Mouse (Mus musculus) thymus, adult 2 months (tissue): ENCODE measurements at regions not wholly inside any gene's neighbourhood (a gene's known extent, or its start where the extent isn't known, plus 50 kb on each side); places are given as distances from the start of the nearest gene placed in this dataset.

Source experiments
- DNase-seq: peaks from one replicate; pipeline ENCODE4 v3.0.0; 2021
- H3K27ac ChIP-seq: fragments of 200-500 bp; 2 replicates; pipeline ENCODE4 v1.5.1; 2012; ENCODE audit warnings: low read length, control low read depth; ENCODE audit not compliant: control insufficient read depth, insufficient read depth
- H3K27me3 ChIP-seq: fragments of 200-500 bp; 2 replicates; pipeline ENCODE4 v1.6.1; 2012; ENCODE audit warnings: mild to moderate bottlenecking, low read length, moderate library complexity, mixed read lengths; ENCODE audit not compliant: control insufficient read depth, insufficient read depth
- H3K36me3 ChIP-seq: fragments of 200-500 bp; 2 replicates; pipeline ENCODE4 v1.6.1; 2012; ENCODE audit warnings: mild to moderate bottlenecking, low read length, moderate library complexity; ENCODE audit not compliant: control insufficient read depth, insufficient read depth
- H3K4me1 ChIP-seq: fragments of 200-500 bp; replicated peaks from 2 replicates; pipeline ENCODE4 v1.6.1; 2012; ENCODE audit warnings: low read length; ENCODE audit not compliant: control insufficient read depth, insufficient read depth
- H3K4me3 ChIP-seq: fragments of 200-500 bp; 2 replicates; pipeline ENCODE4 v1.5.1; 2012; ENCODE audit warnings: mild to moderate bottlenecking, low read length, control low read depth, moderate library complexity; ENCODE audit not compliant: control insufficient read depth, insufficient read depth
- CTCF ChIP-seq: fragments of 200-500 bp; IDR thresholded peaks from 2 replicates; pipeline ENCODE4 v1.5.1; 2012; ENCODE audit warnings: mild to moderate bottlenecking, control low read depth, low read length, moderate library complexity, borderline replicate concordance; ENCODE audit not compliant: control insufficient read depth, poor library complexity, insufficient read depth; ENCODE audit errors: extremely low read depth
- POLR2A ChIP-seq: fragments of 200-500 bp; IDR thresholded peaks from 2 replicates; pipeline ENCODE4 v1.6.1; 2012; ENCODE audit warnings: mild to moderate bottlenecking, low read length, control low read depth, moderate library complexity; ENCODE audit not compliant: control insufficient read depth, poor library complexity, insufficient read depth; ENCODE audit errors: extremely low read depth
- WGBS: fragments of 180-500 bp; shearing (Covaris S2); methylation state at CpG from one replicate; pipeline ENCODE4 v1.1.7; 2018; 5-methylcytosine and 5-hydroxymethylcytosine counted together

DNA sequence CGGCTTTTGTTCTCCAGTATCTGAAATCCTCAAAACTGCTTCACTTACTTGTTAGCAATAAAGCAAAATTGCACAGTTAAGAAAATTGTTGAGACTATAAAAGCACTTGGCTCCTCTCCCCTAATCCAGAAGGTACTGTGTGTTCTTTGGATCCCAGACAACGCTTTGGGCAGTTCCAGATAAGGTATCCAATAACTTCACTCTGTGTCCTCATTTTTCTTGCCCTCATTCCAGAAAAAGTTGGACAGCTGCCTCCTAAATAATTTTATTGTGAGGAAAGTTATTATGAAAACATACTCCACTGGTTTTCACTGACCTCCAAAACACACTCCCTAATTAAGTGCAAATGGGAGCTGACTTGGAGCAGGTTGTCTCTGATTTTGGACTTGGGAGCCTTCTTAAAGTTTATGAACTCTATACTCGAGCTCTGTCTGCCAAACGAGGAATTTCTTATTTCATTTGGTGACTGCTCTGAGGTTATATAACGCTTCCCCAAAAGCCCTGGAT, 285.2 kb downstream of the Hlx start:
- 80% methylated on average over 5 of the region's 5 CpGs for WGBS
- Histone ChIP-seq H3K27me3 (no peaks in the 10 kb centered on the region), H3K27ac (no peak overlapping the region), H3K4me3 (no peak overlapping the region), H3K4me1 (peaks cover 2% of the 10 kb centered on the region; the same call in 1 of the 2 replicates), H3K36me3 (no peaks in the 10 kb centered on the region)
- no peak for DNase-seq
- TF ChIP-seq CTCF (no peak), POLR2A (no peak)

DNA sequence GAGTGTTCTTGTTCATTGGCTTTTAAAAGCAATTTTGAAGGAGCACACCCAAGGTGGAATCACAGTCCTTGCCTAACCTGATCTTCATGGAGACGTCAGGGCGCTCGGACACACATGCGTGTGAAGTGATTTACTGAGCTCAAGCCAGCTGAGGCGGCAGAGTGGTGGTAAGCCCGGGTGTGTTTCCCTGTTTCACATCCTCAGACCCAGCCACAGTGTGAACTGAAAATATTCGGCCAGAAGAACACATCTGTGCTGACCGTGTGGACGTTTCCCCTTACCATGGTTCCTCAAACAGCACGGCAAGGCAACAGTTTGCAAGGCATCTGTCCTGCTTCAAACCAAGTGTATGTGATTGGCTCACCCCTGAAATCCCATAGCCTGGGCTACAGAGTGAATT, 288.2 kb downstream of the Hlx start:
- H3K4me3 ChIP-seq: no peak overlapping the region
- TF ChIP-seq POLR2A: no peak
- no peak for TF ChIP-seq CTCF
- WGBS: 65% methylated on average over 10 of the region's 10 CpGs
- no peak overlapping the region for H3K27ac ChIP-seq
- peaks cover 9% of the 10 kb centered on the region for H3K4me1 ChIP-seq
- H3K36me3 ChIP-seq: no peaks in the 10 kb centered on the region
- DNase-seq: no peak
- no peaks in the 10 kb centered on the region for H3K27me3 ChIP-seq

DNA sequence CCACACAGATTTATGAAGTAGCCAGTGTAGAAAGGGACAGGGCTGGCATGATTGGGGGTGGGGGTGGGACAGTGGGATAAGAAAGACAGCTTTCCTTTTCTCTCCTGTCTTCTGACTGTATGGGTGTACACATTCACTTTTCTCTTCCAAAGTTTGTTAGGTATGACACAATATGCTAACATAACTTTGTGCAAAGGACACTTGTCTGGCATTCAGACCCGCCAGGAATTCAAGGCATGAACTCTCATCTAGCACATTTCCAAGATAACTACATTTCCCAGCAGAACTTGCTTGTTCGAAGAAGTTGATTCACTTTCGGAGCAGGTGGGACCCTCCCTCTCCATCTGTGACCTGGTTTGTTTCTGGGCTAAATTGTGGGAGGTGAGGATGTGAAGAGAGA, 289.7 kb downstream of the Hlx start:
- DNase-seq: no peak
- no peak overlapping the region for H3K27ac ChIP-seq
- TF ChIP-seq CTCF (no peak), POLR2A (no peak)

DNA sequence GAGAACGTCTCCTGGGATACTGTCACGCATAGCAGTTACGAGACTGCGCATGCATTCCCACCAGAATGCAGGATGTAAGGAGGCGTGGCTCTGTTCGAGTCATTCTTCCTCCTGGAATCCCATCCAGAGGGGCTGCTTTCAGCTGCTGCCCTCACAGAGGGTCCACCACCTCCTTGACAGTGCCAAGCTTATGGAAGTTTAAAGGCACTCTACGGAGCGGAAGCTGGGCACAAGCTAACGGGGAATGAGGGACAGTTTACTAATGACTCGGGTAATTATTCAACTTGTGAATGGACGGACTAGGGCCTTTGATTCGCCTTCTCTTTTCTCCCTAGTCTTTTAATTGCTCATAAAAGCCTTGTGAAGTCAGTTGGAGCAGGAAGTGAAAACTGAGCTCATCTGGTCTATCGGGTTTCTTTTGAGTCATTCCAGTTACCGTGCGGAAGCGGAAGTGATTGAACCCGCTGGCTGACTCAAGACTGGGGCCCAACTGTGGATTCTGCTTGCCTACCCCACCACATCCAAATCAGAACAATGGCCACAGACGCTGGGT, 291.3 kb downstream of the Hlx start:
- Histone ChIP-seq H3K27me3 (no peaks in the 10 kb centered on the region), H3K4me1 (peaks cover 7% of the 10 kb centered on the region), H3K36me3 (no peaks in the 10 kb centered on the region), H3K27ac (peak overlapping the region; percentile 71), H3K4me3 (no peak overlapping the region)
- DNase-seq: peak; percentile 30
- WGBS: 48% methylated on average over 18 of the region's 18 CpGs
- TF ChIP-seq POLR2A (no peak), CTCF (no peak)

More for the DNA sequence above, 289.7 kb downstream of the Hlx start:
- no peaks in the 10 kb centered on the region for H3K36me3 ChIP-seq
- no peaks in the 10 kb centered on the region for H3K27me3 ChIP-seq
- WGBS: 92% methylated on average over 3 of the region's 3 CpGs
- peaks cover 7% of the 10 kb centered on the region for H3K4me1 ChIP-seq
- no peak overlapping the region for H3K4me3 ChIP-seq

DNA sequence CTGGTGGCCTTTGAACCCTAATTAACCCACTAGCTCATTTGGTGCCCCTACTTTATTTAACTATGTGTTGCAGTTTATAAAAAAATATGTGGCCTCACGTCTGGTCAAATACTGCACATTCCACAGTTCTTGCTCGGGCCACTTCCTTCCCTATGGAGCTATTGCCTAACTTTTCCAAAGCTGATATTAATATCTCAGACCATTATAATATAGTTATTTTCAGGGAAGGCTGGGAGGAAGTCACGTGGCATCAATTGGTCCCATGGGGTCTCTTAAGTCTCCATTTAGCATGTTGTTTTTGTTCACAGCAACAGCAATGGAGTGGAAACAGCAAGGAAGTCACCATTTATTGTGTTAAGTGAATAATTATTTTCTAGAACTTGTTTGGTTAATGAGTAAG, 292.9 kb downstream of the Hlx start:
- H3K36me3 ChIP-seq: no peaks in the 10 kb centered on the region
- no peak overlapping the region for H3K27ac ChIP-seq
- H3K4me1 ChIP-seq: peaks cover 7% of the 10 kb centered on the region
- DNase-seq: no peak
- H3K27me3 ChIP-seq: no peaks in the 10 kb centered on the region
- WGBS: 90% methylated on average over 3 of the region's 3 CpGs
- H3K4me3 ChIP-seq: no peak overlapping the region
- no peak for TF ChIP-seq POLR2A

DNA sequence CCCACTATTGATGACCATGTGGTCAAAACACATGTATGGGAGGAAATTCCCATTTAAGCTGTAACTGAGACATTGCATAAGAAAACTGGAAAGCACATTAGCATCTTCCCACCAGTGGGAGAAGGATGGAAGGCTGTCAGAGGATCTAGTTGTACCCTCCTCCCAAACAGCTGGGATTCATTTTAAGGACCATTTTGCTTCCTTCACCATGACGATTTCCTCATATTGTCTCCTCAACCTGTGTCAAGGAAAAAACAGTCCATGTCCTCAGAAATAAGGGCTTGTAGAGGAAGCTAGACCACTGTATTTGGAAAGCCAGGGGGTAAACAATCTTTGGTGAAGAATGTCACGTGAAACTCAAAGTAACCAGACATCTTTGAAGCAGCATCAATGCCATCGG, 296.0 kb downstream of the Hlx start:
- Histone ChIP-seq H3K4me3 (no peak overlapping the region), H3K4me1 (peaks cover 6% of the 10 kb centered on the region), H3K36me3 (no peaks in the 10 kb centered on the region), H3K27me3 (no peaks in the 10 kb centered on the region), H3K27ac (no peak overlapping the region)
- WGBS: 88% methylated on average over 3 of the region's 3 CpGs
- DNase-seq: no peak
- no peak for TF ChIP-seq POLR2A
- no peak for TF ChIP-seq CTCF

DNA sequence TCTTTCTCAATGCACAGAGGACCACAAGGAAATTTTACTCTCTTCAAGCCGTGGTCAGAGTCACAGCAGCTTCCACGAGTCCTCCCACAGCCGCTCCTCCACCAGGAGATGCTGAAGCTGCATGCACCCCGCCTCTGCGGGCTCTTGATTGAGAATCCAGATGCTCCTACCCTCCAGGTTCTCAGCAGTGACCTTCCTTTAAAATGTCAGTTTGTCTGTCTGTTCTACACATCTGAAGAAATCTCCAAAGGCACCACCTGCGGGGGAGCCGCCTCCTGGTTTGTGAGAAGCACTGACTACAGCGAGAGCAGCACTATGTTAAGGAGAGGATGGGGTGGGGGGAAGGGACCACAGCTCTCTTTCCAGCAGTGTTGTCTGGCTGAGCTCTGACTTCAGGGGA, 303.8 kb downstream of the Hlx start:
- no peak for TF ChIP-seq POLR2A
- no peak for DNase-seq
- 70% methylated on average over 8 of the region's 8 CpGs for WGBS

More for the DNA sequence above, 303.8 kb downstream of the Hlx start:
- H3K27ac ChIP-seq: no peak overlapping the region
- H3K4me3 ChIP-seq: no peak overlapping the region
- H3K36me3 ChIP-seq: no peaks in the 10 kb centered on the region
- H3K27me3 ChIP-seq: no peaks in the 10 kb centered on the region
- H3K4me1 ChIP-seq: peaks cover 9% of the 10 kb centered on the region
